Mouse (Mus musculus) midbrain, embryonic 16.5 days (tissue): ENCODE measurements at regions not wholly inside any gene's neighbourhood (a gene's known extent, or its start where the extent isn't known, plus 50 kb on each side); places are given as distances from the start of the nearest gene placed in this dataset.

Source experiments
- ATAC-seq: fragments of 200-750 bp; cut with Nextera tagmentation; 2 replicates; pipeline ENCODE4 v1.8.0; 2017; ENCODE audit warnings: moderate TSS enrichment
- H3K27ac ChIP-seq: fragments of 300-500 bp; sonication (generic); 2 replicates; pipeline ENCODE4 v1.5.1; 2014; ENCODE audit warnings: mild to moderate bottlenecking, low read length, mixed read lengths
- H3K27me3 ChIP-seq: fragments of 300-500 bp; sonication (generic); 2 replicates; pipeline ENCODE4 v1.6.1; 2014; ENCODE audit warnings: low read depth, low read length, mixed read lengths; ENCODE audit not compliant: control insufficient read depth, insufficient read depth
- H3K36me3 ChIP-seq: fragments of 300-500 bp; sonication (generic); 2 replicates; pipeline ENCODE4 v1.6.1; 2014; ENCODE audit warnings: mild to moderate bottlenecking, low read length, moderate library complexity, mixed read lengths; ENCODE audit not compliant: control insufficient read depth, insufficient read depth
- H3K4me1 ChIP-seq: fragments of 300-500 bp; sonication (generic); 2 replicates; pipeline ENCODE4 v1.6.1; 2014; ENCODE audit warnings: mild to moderate bottlenecking, low read length, mixed read lengths; ENCODE audit not compliant: control insufficient read depth, insufficient read depth
- H3K4me2 ChIP-seq: fragments of 300-500 bp; sonication (generic); 2 replicates; pipeline ENCODE4 v1.6.1; 2014; ENCODE audit warnings: mild to moderate bottlenecking, low read length, mixed read lengths
- H3K4me3 ChIP-seq: fragments of 300-500 bp; sonication (generic); 2 replicates; pipeline ENCODE4 v1.5.1; 2014; ENCODE audit warnings: low read depth, mild to moderate bottlenecking, low read length, moderate library complexity, mixed read lengths
- H3K9ac ChIP-seq: fragments of 300-500 bp; sonication (generic); 2 replicates; pipeline ENCODE4 v1.6.1; 2014; ENCODE audit warnings: low read depth, low read length, mixed read lengths
- H3K9me3 ChIP-seq: fragments of 300-500 bp; sonication (generic); replicated peaks from 2 replicates; pipeline ENCODE4 v1.6.1; 2014; ENCODE audit warnings: mild to moderate bottlenecking, low read length, mixed read lengths; ENCODE audit not compliant: control insufficient read depth, poor library complexity, severe bottlenecking
- WGBS: fragments of 180-500 bp; shearing (Covaris S2); extraction: QIAGEN DNeasy Blood & Tissue Kit; methylation state at CpG from one replicate; pipeline ENCODE4 v1.1.7; 2014; 5-methylcytosine and 5-hydroxymethylcytosine counted together

- Histone ChIP-seq H3K4me2 (no peak overlapping the region), H3K27me3 (no peaks in the 10 kb centered on the region), H3K9me3 (no peaks in the 10 kb centered on the region), H3K36me3 (no peaks in the 10 kb centered on the region), H3K27ac (no peak overlapping the region), H3K4me3 (no peak overlapping the region), H3K4me1 (no peaks in the 10 kb centered on the region), H3K9ac (no peak overlapping the region)
- no peak for ATAC-seq
- 81% methylated on average over 6 of the region's 6 CpGs for WGBS
These were observed 315.9 kb upstream of the Mki67 start for GRCm38 (mm10) chr7:136032026-136032425.

DNA sequence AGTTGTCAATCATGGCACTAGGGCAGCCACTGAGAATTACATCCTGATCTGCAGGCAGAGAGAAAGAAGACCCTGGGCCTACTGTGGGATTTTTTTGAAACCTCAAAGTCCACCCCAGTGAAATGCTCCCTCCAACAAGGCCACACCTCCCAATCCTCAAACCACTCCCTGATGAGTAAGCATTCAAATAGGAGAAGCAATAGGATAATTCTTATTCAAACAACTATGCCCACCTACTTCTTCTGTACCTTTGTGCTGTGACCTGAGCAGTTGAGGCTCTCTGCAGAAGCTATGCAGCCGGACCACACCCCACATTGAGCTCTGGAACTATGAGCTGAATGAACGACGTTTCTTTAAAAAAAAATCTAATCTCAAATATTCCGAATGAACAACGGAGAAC is 317.4 kb upstream of the Mki67 start:
- H3K4me3 ChIP-seq = no peak overlapping the region
- no peaks in the 10 kb centered on the region for H3K9me3 ChIP-seq
- WGBS = 89% methylated on average over 5 of the region's 5 CpGs
- H3K27me3 ChIP-seq = no peaks in the 10 kb centered on the region
- H3K9ac ChIP-seq = no peak overlapping the region
- no peaks in the 10 kb centered on the region for H3K36me3 ChIP-seq
- H3K27ac ChIP-seq = no peak overlapping the region
- no peaks in the 10 kb centered on the region for H3K4me1 ChIP-seq
- no peak for ATAC-seq
- H3K4me2 ChIP-seq = no peak overlapping the region

GRCm38 (mm10) chr7:136035735-136036134 is 319.6 kb upstream of the Mki67 start:
- Histone ChIP-seq H3K4me2 (no peak overlapping the region), H3K27ac (no peak overlapping the region), H3K4me3 (no peak overlapping the region), H3K36me3 (no peaks in the 10 kb centered on the region), H3K27me3 (no peaks in the 10 kb centered on the region), H3K9me3 (no peaks in the 10 kb centered on the region), H3K4me1 (no peaks in the 10 kb centered on the region), H3K9ac (no peak overlapping the region)
- WGBS = 78% methylated on average over 7 of the region's 7 CpGs
- no peak for ATAC-seq

DNA sequence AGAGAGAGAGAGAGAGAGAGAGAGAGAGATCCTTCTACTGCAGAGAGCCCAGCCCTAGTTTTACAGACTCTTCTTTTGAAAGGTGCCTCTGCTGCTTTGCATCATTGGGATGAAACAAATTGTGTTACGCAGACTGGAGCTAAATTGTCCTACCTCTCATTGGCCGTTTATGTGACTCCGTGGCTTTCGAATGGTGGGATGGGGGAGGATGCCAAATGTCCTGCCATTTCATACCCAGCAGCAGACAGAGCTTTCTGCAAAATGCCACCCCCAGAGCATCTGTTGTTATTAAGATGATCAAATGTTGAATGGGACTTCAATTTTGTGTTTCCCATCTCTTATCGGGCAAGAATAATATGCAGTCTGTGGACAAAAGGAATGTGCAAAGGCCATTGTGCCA is 321.9 kb upstream of the Mki67 start:
- no peak overlapping the region for H3K4me3 ChIP-seq
- no peaks in the 10 kb centered on the region for H3K4me1 ChIP-seq
- H3K27ac ChIP-seq = no peak overlapping the region
- ATAC-seq = no peak
- no peaks in the 10 kb centered on the region for H3K9me3 ChIP-seq
- H3K27me3 ChIP-seq = no peaks in the 10 kb centered on the region
- H3K36me3 ChIP-seq = no peaks in the 10 kb centered on the region
- no peak overlapping the region for H3K4me2 ChIP-seq
- H3K9ac ChIP-seq = no peak overlapping the region
- 75% methylated on average over 5 of the region's 5 CpGs for WGBS

GRCm38 (mm10) chr7:136038906-136039305 is 322.7 kb upstream of the Mki67 start:
- Histone ChIP-seq H3K27ac (no peak overlapping the region), H3K9ac (no peak overlapping the region), H3K4me3 (no peak overlapping the region), H3K4me1 (no peaks in the 10 kb centered on the region), H3K4me2 (no peak overlapping the region), H3K36me3 (no peaks in the 10 kb centered on the region), H3K9me3 (no peaks in the 10 kb centered on the region), H3K27me3 (no peaks in the 10 kb centered on the region)
- 69% methylated on average over 2 of the region's 2 CpGs for WGBS
- ATAC-seq = no peak

- no peak overlapping the region for H3K9ac ChIP-seq
These were observed 325.8 kb upstream of the Mki67 start for GRCm38 (mm10) chr7:136041921-136042320.

DNA sequence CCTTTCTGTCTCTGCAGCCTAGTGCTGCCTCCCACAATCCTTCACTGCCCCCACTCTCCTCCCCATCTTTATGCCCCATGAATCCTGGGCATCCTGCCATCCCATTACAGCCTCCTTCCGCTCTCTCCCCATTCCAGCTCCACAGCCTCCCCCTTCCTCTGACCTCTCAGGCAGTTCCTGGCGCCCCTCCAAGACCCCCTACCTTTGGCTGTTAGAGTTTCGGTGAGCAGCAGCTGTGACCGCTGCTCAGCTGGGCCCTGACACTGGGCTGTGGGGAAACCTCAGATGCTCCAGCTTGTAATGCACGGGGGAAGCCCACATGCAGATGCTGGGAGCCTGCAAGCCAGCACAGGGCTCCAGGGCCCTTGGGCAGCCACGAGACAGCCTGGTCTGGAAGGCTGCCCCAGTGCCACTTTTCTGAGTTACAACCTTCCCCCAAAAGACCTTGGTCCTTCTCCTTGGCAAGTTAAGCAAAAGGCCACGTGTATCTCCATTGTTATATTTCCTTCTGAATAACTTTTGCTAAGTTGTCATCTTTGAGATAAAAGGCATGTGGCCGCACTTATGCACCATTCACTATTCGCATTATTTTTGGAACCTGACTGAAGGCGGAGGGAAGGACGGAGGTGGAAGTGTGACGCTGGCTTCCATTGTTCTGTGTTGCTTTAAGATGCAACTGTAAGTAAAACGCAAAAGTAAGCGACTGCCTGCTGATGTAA is 330.6 kb upstream of the Mki67 start:
- Histone ChIP-seq H3K27me3 (no peaks in the 10 kb centered on the region), H3K9me3 (no peaks in the 10 kb centered on the region), H3K36me3 (no peaks in the 10 kb centered on the region), H3K9ac (peak overlapping the region; percentile 21; the same call in 1 of the 2 replicates), H3K4me2 (peak overlapping the region; percentile 14; the same call in 1 of the 2 replicates), H3K27ac (peak overlapping the region; percentile 74), H3K4me1 (peaks cover 17% of the 10 kb centered on the region), H3K4me3 (no peak overlapping the region)
- 19% methylated on average over 14 of the region's 14 CpGs for WGBS
- peak; percentile 90 for ATAC-seq

More at GRCm38 (mm10) chr7:136041921-136042320, 325.8 kb upstream of the Mki67 start:
- no peak for ATAC-seq
- Histone ChIP-seq H3K27me3 (no peaks in the 10 kb centered on the region), H3K36me3 (no peaks in the 10 kb centered on the region), H3K4me2 (no peak overlapping the region), H3K27ac (no peak overlapping the region), H3K4me3 (no peak overlapping the region), H3K4me1 (peaks cover 8% of the 10 kb centered on the region), H3K9me3 (no peaks in the 10 kb centered on the region)
- 62% methylated on average over 4 of the region's 4 CpGs for WGBS

- ATAC-seq = peak; percentile 59; the same call in 1 of the 2 replicates
- no peaks in the 10 kb centered on the region for H3K9me3 ChIP-seq
- H3K36me3 ChIP-seq = no peaks in the 10 kb centered on the region
- H3K4me1 ChIP-seq = peaks cover 17% of the 10 kb centered on the region
- WGBS = 6% methylated on average over 7 of the region's 7 CpGs
- no peak overlapping the region for H3K4me3 ChIP-seq
- peak overlapping the region; percentile 74 for H3K27ac ChIP-seq
- peak overlapping the region; percentile 14; the same call in 1 of the 2 replicates for H3K4me2 ChIP-seq
- H3K27me3 ChIP-seq = no peaks in the 10 kb centered on the region
- H3K9ac ChIP-seq = 0 out of 2 replicates have a peak overlapping the region, but pooled peaks have one; percentile 10
These were observed 331.3 kb upstream of the Mki67 start for GRCm38 (mm10) chr7:136047364-136047945.

DNA sequence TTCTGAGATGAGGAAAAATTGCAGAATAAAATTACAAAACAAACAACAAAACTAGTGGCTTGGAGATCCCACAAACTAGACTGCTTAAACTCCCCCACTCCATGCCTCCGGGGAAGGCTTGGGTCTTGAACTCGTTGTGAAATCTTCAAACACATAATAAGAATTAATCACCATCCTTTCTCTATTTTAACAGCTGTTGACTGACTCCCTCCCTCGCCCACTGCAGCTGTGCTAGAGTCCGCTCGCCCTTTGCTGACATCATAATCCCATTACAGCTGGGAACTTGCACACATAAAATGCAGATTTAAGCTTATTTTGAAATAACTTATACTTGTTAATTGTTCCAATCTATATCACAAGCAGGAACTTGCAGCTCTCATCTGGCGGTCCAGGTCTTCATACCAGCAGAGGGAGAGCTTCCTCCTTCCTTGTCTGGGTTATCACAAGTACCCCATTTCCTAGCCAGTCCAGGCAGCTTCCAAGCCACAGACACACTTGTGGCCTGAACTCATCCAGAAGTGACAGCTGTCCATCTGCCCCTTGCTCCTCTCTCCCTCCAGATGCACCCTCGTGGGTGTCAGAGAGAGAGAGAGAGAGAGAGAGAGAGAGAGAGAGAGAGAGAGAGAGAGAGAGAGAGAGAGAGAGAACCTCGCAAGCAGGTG is 332.9 kb upstream of the Mki67 start:
- no peak for ATAC-seq
- WGBS = 40% methylated on average over 8 of the region's 8 CpGs
- Histone ChIP-seq H3K4me3 (no peak overlapping the region), H3K4me1 (peaks cover 17% of the 10 kb centered on the region), H3K9me3 (no peaks in the 10 kb centered on the region), H3K27me3 (no peaks in the 10 kb centered on the region), H3K27ac (no peak overlapping the region), H3K9ac (no peak overlapping the region), H3K4me2 (no peak overlapping the region), H3K36me3 (no peaks in the 10 kb centered on the region)
